Mouse (Mus musculus): ENCODE results near the gene B130006D01Rik. TPM values are rescaled to one million over a fixed set of nuclear protein-coding genes. Genes with fewer than 3 reads are reported as not detected.
"Not testable (repeated sequence)": the region's sequence is repeated elsewhere in the genome, so short reads cannot be mapped to it uniquely, and the experiment has no call there.

The B130006D01Rik gene
- polyA plus RNA-seq, 1 experiment from 2014 or later = 2.0 TPM

DNA sequence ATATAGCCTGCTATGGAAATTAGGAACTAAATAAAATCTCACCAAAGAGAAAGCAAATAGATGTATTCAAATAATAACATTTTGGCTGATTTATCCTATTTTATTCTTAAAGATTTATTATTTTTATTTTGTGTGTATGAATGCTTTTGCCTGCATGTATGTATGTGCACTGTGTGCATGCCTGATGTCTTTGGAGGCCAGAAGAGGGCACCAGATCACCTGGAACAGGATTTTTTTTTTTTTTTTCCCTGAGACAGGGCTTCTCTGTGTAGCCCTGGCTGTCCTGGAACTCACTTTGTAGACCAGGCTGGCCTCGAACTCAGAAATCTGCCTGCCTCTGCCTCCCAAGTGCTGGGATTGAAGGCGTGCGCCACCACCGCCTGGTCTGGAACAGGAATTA is 31.8 kb downstream of the B130006D01Rik start:
- not testable (repeated sequence) for H3K27me3 ChIP-seq; H3K9ac ChIP-seq; H3K27ac ChIP-seq; H3K4me1 ChIP-seq; H3K9me3 ChIP-seq; H3K4me2 ChIP-seq (replicated peaks); ATAC-seq (ENCODE audit: low FRiP score, low read depth); H3K4me3 ChIP-seq
- 98% methylated on average over 4 of the region's 4 CpGs for WGBS
- peaks cover 72% of the 10 kb centered on the region for H3K36me3 ChIP-seq

GRCm38 (mm10) chr11:95760521-95760920 is 37.1 kb downstream of the B130006D01Rik start:
- Histone ChIP-seq H3K4me2 (replicated peaks) (no peak overlapping the region), H3K4me3 (no peak overlapping the region), H3K4me1 (peaks cover 9% of the 10 kb centered on the region), H3K27ac (no peak overlapping the region), H3K36me3 (peaks cover 67% of the 10 kb centered on the region), H3K9ac (no peak overlapping the region), H3K27me3 (no peaks in the 10 kb centered on the region), H3K9me3 (no peaks in the 10 kb centered on the region)
- ATAC-seq (ENCODE audit: low FRiP score, low read depth) = no peak
- WGBS = 90% methylated on average over 5 of the region's 5 CpGs

DNA sequence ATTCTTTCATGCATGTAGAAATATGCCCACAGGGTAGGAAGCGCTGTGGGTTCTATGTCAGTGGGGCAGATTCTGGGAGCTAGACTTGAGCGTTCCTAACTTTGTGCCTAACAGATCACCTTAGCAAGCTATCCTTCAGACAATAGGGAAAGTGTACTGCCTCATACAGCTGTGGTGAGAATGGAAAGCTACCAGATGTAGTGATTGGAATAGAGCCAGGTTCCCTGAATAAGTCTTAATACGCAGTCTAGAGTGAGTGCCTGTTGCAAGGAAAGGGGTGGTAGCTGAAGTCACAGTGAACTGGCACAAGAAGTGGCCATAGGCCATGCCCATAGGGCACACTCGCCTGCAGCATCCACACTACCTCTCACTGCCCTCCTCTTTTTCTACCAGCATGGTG is 39.6 kb downstream of the B130006D01Rik start:
- Histone ChIP-seq H3K4me1 (peaks cover 9% of the 10 kb centered on the region), H3K9ac (no peak overlapping the region), H3K4me2 (replicated peaks) (no peak overlapping the region), H3K27me3 (no peaks in the 10 kb centered on the region), H3K4me3 (no peak overlapping the region), H3K27ac (no peak overlapping the region; the same call in 1 of the 2 replicates), H3K9me3 (no peaks in the 10 kb centered on the region), H3K36me3 (peaks cover 47% of the 10 kb centered on the region)
- ATAC-seq (ENCODE audit: low FRiP score, low read depth) = no peak
- WGBS = 65% methylated on average over 4 of the region's 4 CpGs

GRCm38 (mm10) chr11:95764806-95765205 is 41.4 kb downstream of the B130006D01Rik start:
- Histone ChIP-seq H3K27ac (no peak overlapping the region), H3K4me1 (peaks cover 9% of the 10 kb centered on the region), H3K27me3 (no peaks in the 10 kb centered on the region), H3K36me3 (peaks cover 50% of the 10 kb centered on the region), H3K9ac (no peak overlapping the region), H3K9me3 (no peaks in the 10 kb centered on the region), H3K4me2 (replicated peaks) (no peak overlapping the region), H3K4me3 (no peak overlapping the region)
- ATAC-seq (ENCODE audit: low FRiP score, low read depth) = no peak
- WGBS = 74% methylated on average over 8 of the region's 8 CpGs

- 86% methylated on average over 10 of the region's 10 CpGs for WGBS
- peaks cover 49% of the 10 kb centered on the region for H3K36me3 ChIP-seq
- no peak overlapping the region for H3K4me2 ChIP-seq (replicated peaks)
- peaks cover 9% of the 10 kb centered on the region for H3K4me1 ChIP-seq
- H3K9ac ChIP-seq = no peak overlapping the region
- H3K27me3 ChIP-seq = no peaks in the 10 kb centered on the region
- no peak overlapping the region for H3K27ac ChIP-seq
- no peak for ATAC-seq (ENCODE audit: low FRiP score, low read depth)
- no peaks in the 10 kb centered on the region for H3K9me3 ChIP-seq
- no peak overlapping the region for H3K4me3 ChIP-seq
Observed at GRCm38 (mm10) chr11:95765334-95765733, 41.9 kb downstream of the B130006D01Rik start.

DNA sequence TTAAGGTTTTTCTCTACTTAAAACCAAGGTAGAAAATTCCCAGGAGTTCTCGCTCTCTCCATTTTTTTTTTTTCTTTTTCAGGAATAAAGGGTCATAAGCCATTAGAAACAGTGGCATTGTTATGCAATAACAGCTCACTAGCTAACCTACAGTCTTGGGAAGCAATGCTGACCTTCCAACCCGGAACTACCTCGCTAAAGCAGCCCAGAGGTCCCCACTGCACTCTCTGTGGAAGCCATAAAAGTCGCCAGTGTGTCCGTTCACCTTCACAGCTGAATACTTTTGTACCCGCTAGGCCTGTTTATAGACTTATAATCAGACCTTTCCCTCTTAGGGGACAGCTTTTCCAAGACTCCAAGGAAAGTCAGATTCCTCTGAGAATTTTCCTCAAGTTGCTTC is 44.9 kb downstream of the B130006D01Rik start:
- H3K27me3 ChIP-seq = no peaks in the 10 kb centered on the region
- no peak overlapping the region for H3K9ac ChIP-seq
- H3K27ac ChIP-seq = no peak overlapping the region
- 53% methylated on average over 6 of the region's 6 CpGs for WGBS
- H3K36me3 ChIP-seq = peaks cover 45% of the 10 kb centered on the region
- no peak for ATAC-seq (ENCODE audit: low FRiP score, low read depth)
- peaks cover 7% of the 10 kb centered on the region for H3K4me1 ChIP-seq
- no peak overlapping the region for H3K4me3 ChIP-seq
- no peaks in the 10 kb centered on the region for H3K9me3 ChIP-seq
- no peak overlapping the region for H3K4me2 ChIP-seq (replicated peaks)

DNA sequence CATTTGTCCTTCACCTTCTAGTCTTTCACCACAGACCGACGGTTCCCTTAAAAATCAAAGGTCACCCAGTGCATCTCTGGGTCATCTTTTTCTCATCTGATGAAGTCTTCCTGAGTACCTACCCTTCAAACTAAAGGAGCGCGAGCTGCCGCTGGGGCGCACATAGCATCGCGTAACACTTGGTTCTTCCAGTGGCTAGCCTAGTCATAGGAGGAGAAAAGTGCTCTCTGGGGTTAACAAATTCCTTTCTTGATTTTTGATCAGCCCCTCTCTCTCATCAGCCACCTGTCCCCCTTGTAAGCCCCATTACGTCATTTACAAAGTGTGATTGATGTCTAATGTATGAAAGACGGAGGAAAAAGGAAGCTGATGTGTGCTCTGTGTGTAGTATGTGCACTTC is 45.8 kb downstream of the B130006D01Rik start:
- Histone ChIP-seq H3K9ac (no peak overlapping the region), H3K27me3 (no peaks in the 10 kb centered on the region), H3K4me3 (no peak overlapping the region), H3K27ac (no peak overlapping the region), H3K36me3 (peaks cover 38% of the 10 kb centered on the region), H3K9me3 (no peaks in the 10 kb centered on the region), H3K4me2 (replicated peaks) (no peak overlapping the region), H3K4me1 (peaks cover 5% of the 10 kb centered on the region; the same call in 1 of the 2 replicates)
- 89% methylated on average over 10 of the region's 10 CpGs for WGBS
- ATAC-seq (ENCODE audit: low FRiP score, low read depth) = no peak

- no peak overlapping the region for H3K27ac ChIP-seq
- no peak overlapping the region for H3K9ac ChIP-seq
- no peaks in the 10 kb centered on the region for H3K27me3 ChIP-seq
- peaks cover 5% of the 10 kb centered on the region; the same call in 1 of the 2 replicates for H3K4me1 ChIP-seq
- no peak overlapping the region for H3K4me2 ChIP-seq (replicated peaks)
- no peak for ATAC-seq (ENCODE audit: low FRiP score, low read depth)
- H3K36me3 ChIP-seq = peaks cover 32% of the 10 kb centered on the region
- 65% methylated on average over 9 of the region's 9 CpGs for WGBS
- H3K9me3 ChIP-seq = no peaks in the 10 kb centered on the region
- no peak overlapping the region for H3K4me3 ChIP-seq
Observed at GRCm38 (mm10) chr11:95770720-95771364, 47.5 kb downstream of the B130006D01Rik start.

DNA sequence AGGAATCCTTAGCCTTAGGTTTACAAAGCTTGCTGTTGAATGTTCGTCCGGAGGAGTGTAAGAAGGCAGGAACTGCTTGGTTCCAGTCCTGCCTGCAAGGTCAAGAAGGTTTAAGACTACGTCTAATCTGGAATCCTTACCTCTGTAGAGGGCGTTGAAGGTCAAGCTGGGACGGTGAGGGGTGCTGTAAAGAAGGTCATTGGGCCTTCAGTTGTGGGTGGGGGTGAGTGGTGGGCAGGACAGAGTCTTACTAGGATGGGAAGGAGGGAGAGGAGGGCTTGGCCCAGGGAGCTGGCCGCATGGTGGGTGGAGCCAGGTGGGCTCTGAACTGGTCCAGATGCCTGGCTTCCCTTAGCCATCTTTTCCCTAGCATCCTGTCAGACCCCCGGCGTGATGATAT is 48.3 kb downstream of the B130006D01Rik start:
- Histone ChIP-seq H3K9ac (no peak overlapping the region), H3K27me3 (no peaks in the 10 kb centered on the region), H3K9me3 (no peaks in the 10 kb centered on the region), H3K36me3 (peaks cover 35% of the 10 kb centered on the region), H3K4me2 (replicated peaks) (no peak overlapping the region), H3K4me1 (peaks cover 5% of the 10 kb centered on the region; the same call in 1 of the 2 replicates), H3K27ac (no peak overlapping the region), H3K4me3 (no peak overlapping the region)
- 79% methylated on average over 8 of the region's 8 CpGs for WGBS
- no peak for ATAC-seq (ENCODE audit: low FRiP score, low read depth)

DNA sequence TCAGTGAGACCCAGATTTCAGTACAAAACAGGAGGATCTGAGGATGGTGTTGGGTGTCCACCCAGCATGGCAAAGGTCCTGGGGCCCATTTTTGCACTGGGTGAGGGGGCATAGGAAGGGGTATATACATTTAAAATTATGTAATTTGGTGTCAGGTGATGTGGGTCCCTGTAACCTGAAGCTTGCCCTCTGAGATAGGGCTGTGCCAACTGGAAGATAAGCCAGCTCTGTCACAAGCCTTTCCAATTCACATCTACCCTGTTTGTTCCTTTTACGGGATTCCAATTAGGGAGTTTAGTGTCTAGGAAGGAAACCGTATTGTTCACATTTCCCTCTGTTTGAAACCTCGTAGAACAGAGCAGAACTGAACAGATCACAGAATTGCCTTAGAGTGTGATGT is 49.9 kb downstream of the B130006D01Rik start:
- Histone ChIP-seq H3K27ac (no peak overlapping the region), H3K9ac (no peak overlapping the region), H3K4me3 (no peak overlapping the region), H3K9me3 (no peaks in the 10 kb centered on the region), H3K4me2 (replicated peaks) (no peak overlapping the region), H3K27me3 (no peaks in the 10 kb centered on the region), H3K36me3 (peaks cover 45% of the 10 kb centered on the region), H3K4me1 (peaks cover 5% of the 10 kb centered on the region; the same call in 1 of the 2 replicates)
- ATAC-seq (ENCODE audit: low FRiP score, low read depth) = no peak
- 71% methylated on average over 3 of the region's 3 CpGs for WGBS

Other genes starting within 250 kb of the B130006D01Rik start
- 0.98 and 1.1 TPM in 2 replicates for gene Nxph3, start 209.0 kb upstream of the B130006D01Rik start, polyA plus RNA-seq (2015; fragmentation: Nextera tagmentation; extraction: Ambion mirVana)
- gene Ngfr, start 135.9 kb upstream of the B130006D01Rik start, polyA plus RNA-seq (2015; fragmentation: Nextera tagmentation; extraction: Ambion mirVana) = 29.4 and 34.5 TPM in 2 replicates
- gene Phb, start 56.6 kb upstream of the B130006D01Rik start, polyA plus RNA-seq (2015; fragmentation: Nextera tagmentation; extraction: Ambion mirVana) = 217 and 221 TPM in 2 replicates
- gene Zfp652, start 10.9 kb upstream of the B130006D01Rik start, polyA plus RNA-seq (2015; fragmentation: Nextera tagmentation; extraction: Ambion mirVana) = 26.8 and 26.9 TPM in 2 replicates
- 0.26 and 0.89 TPM in 2 replicates for gene Phospho1, start 100.9 kb downstream of the B130006D01Rik start, polyA plus RNA-seq (2015; fragmentation: Nextera tagmentation; extraction: Ambion mirVana)
- gene Gngt2, start 113.6 kb downstream of the B130006D01Rik start, polyA plus RNA-seq (2015; fragmentation: Nextera tagmentation; extraction: Ambion mirVana) = 11.2 and 12.0 TPM in 2 replicates
- gene Abi3, start 118.9 kb downstream of the B130006D01Rik start, polyA plus RNA-seq (2015; fragmentation: Nextera tagmentation; extraction: Ambion mirVana) = 5.4 and 5.5 TPM in 2 replicates
- gene B4galnt2, start 191.3 kb downstream of the B130006D01Rik start, polyA plus RNA-seq (2015; fragmentation: Nextera tagmentation; extraction: Ambion mirVana) = 0.19 TPM in 1 of 2 replicates, not detected in the other

Data from limb, embryonic 13.5 days (tissue).